Mouse (Mus musculus) kidney, embryonic 16.5 days (tissue): Measurements from ENCODE around the gene Smoc2. TPM values are rescaled to one million over a fixed set of nuclear protein-coding genes. Genes with fewer than 3 reads are reported as not detected.

Experiments used
- ATAC-seq: fragments of 200-750 bp; cut with Nextera tagmentation; 2 replicates; pipeline ENCODE4 v1.8.0; 2017; ENCODE audit warnings: moderate TSS enrichment; ENCODE audit not compliant: low FRiP score, low TSS enrichment
- H3K27ac ChIP-seq: fragments of 300-500 bp; sonication (generic); 2 replicates; pipeline ENCODE4 v1.5.1; 2014; ENCODE audit warnings: low read length
- H3K27me3 ChIP-seq: fragments of 300-500 bp; sonication (generic); 2 replicates; pipeline ENCODE4 v1.6.1; 2014; ENCODE audit warnings: low read length, control low read depth, mixed read lengths; ENCODE audit not compliant: insufficient read depth
- H3K36me3 ChIP-seq: fragments of 300-500 bp; sonication (generic); 2 replicates; pipeline ENCODE4 v1.6.1; 2014; ENCODE audit warnings: low read length, control low read depth, mixed read lengths; ENCODE audit not compliant: insufficient read depth
- H3K4me1 ChIP-seq: fragments of 300-500 bp; sonication (generic); 2 replicates; pipeline ENCODE4 v1.6.1; 2014; ENCODE audit warnings: low read length, control low read depth, mixed read lengths; ENCODE audit not compliant: insufficient read depth
- H3K4me2 ChIP-seq: fragments of 300-500 bp; sonication (generic); replicated peaks from 2 replicates; pipeline ENCODE4 v1.6.1; 2014; ENCODE audit warnings: low read depth, low read length
- H3K4me3 ChIP-seq: fragments of 300-500 bp; sonication (generic); 2 replicates; pipeline ENCODE4 v1.5.1; 2014; ENCODE audit warnings: mild to moderate bottlenecking, low read length
- H3K9ac ChIP-seq: fragments of 300-500 bp; sonication (generic); replicated peaks from 2 replicates; pipeline ENCODE4 v1.6.1; 2014; ENCODE audit warnings: low read length
- H3K9me3 ChIP-seq: fragments of 300-500 bp; sonication (generic); 2 replicates; pipeline ENCODE4 v1.6.1; 2016; ENCODE audit warnings: low read length, control low read depth
- WGBS: fragments of 180-500 bp; shearing (Covaris S2); extraction: QIAGEN DNeasy Blood & Tissue Kit; methylation state at CpG from one replicate; pipeline ENCODE4 v1.1.7; 2014; 5-methylcytosine and 5-hydroxymethylcytosine counted together
- polyA plus RNA-seq: library from polyadenylated mRNA; unstranded; fragments of >200 nt; fragmentation: Nextera tagmentation; extraction: Ambion mirVana; gene quantifications from 2 replicates; pipeline ENCODE4 v1.2.1, GENCODE M21; 2015

Smoc2 gene
- polyA plus RNA-seq, 1 experiment from 2014 or later, result 97.5 TPM

DNA sequence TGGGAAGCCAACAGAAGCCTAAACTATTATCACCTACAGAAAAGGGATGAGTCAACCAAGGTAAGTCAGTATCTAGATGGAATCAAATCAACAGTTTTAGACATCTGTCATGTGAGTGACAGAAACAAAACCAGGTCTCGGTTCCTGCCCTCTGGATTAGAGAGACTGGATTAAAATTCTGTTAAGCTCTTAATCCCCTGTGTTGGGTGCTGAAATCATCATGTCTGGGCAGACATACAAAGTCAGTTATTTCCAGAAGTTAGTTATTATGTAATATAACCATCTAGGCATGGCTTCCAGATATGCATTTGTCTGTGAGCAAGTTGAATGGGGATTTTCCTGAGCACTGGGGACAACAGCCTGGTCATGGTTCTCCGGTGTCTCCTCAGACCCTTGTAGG is 33.0 kb upstream of the Smoc2 start:
- H3K9me3 ChIP-seq, result no peaks in the 10 kb centered on the region
- WGBS, result 94% methylated on average over 2 of the region's 2 CpGs
- H3K27me3 ChIP-seq, result no peaks in the 10 kb centered on the region
- ATAC-seq, result no peak
- no peaks in the 10 kb centered on the region for H3K36me3 ChIP-seq
- no peak overlapping the region for H3K9ac ChIP-seq
- no peaks in the 10 kb centered on the region; the same call in 1 of the 2 replicates for H3K4me1 ChIP-seq
- H3K4me3 ChIP-seq, result no peak overlapping the region
- H3K4me2 ChIP-seq, result no peak overlapping the region
- H3K27ac ChIP-seq, result no peak overlapping the region

- Histone ChIP-seq H3K27me3 (no peaks in the 10 kb centered on the region), H3K4me1 (peaks cover 8% of the 10 kb centered on the region), H3K27ac (no peak overlapping the region), H3K4me2 (no peak overlapping the region), H3K9me3 (no peaks in the 10 kb centered on the region), H3K4me3 (no peak overlapping the region), H3K9ac (no peak overlapping the region), H3K36me3 (no peaks in the 10 kb centered on the region)
- no peak for ATAC-seq
- WGBS, result 85% methylated on average over 8 of the region's 8 CpGs
Measured at GRCm38 (mm10) chr17:14247931-14248330, 31.4 kb upstream of the Smoc2 start.

GRCm38 (mm10) chr17:14249595-14249994 is 29.7 kb upstream of the Smoc2 start:
- Histone ChIP-seq H3K4me2 (no peak overlapping the region), H3K9me3 (no peaks in the 10 kb centered on the region), H3K27me3 (no peaks in the 10 kb centered on the region), H3K27ac (no peak overlapping the region), H3K4me1 (peaks cover 19% of the 10 kb centered on the region), H3K4me3 (no peak overlapping the region), H3K36me3 (no peaks in the 10 kb centered on the region), H3K9ac (no peak overlapping the region)
- WGBS, result 53% methylated on average over 4 of the region's 4 CpGs
- no peak for ATAC-seq

DNA sequence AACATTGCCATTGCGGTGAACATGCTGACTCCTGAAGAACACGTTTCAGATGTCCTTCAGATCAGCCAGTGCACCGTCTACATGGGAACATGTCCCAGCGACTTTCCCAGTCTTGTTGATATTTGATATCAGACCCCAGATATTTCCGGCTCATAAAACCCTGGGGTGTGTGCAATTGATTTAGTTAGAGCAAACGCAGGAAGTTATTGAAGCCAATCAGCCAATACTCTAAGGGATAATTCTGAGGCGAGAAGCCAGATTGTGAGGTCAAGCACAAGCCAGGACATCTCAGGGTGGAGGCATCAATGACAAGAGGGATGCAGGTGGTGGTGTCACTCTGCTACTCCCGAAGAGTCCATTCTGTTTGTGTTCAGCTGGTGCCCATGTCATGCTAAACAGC is 28.9 kb upstream of the Smoc2 start:
- H3K9me3 ChIP-seq, result no peaks in the 10 kb centered on the region
- no peaks in the 10 kb centered on the region for H3K36me3 ChIP-seq
- no peak overlapping the region for H3K4me3 ChIP-seq
- H3K27me3 ChIP-seq, result no peaks in the 10 kb centered on the region
- no peak overlapping the region for H3K4me2 ChIP-seq
- no peak overlapping the region for H3K27ac ChIP-seq
- 43% methylated on average over 8 of the region's 8 CpGs for WGBS
- peaks cover 22% of the 10 kb centered on the region for H3K4me1 ChIP-seq
- H3K9ac ChIP-seq, result no peak overlapping the region
- ATAC-seq, result no peak

DNA sequence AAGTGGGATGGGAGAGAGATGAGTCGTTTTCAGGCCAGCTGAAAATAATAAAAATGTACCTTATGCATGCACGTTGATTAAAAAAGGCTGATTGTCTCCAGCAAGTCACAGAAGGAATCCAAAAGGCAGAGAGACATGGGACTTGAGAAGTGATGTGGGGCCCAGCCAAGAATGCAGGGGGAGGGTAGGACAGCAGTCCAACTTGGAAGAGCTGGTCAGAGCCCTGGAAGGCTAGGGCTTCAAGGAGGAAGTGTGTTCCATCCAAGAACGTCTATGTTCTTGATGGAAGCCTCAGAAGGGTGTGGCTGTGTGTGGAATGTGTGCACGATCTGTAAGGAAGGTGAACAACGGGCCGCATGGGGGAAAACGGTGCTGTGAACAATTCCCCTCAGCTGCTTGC is 26.9 kb upstream of the Smoc2 start:
- no peaks in the 10 kb centered on the region for H3K27me3 ChIP-seq
- 64% methylated on average over 7 of the region's 7 CpGs for WGBS
- ATAC-seq, result no peak

DNA sequence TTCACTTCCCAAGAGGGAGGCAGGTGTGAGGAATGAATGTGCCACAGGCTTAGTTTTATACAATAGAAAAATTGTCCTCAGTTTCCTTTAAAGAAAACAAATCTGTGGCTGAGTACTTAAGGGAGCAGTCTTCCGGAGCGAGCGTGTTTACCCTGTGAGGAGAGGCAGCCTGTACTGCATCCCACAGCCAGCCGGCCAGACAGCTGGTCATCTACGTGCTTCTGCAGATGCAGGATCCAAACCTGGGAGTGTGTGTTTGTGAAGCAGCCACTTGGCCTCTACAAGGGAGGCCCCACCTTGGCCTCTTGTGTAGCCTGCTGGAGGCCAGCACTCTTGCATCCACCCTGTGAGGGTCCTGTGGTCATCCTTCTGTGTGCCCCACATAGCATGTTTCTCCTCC is 24.7 kb upstream of the Smoc2 start:
- no peak overlapping the region for H3K4me3 ChIP-seq
- ATAC-seq, result peak; percentile 84; the same call in 1 of the 2 replicates
- no peaks in the 10 kb centered on the region for H3K36me3 ChIP-seq
- H3K9me3 ChIP-seq, result no peaks in the 10 kb centered on the region
- no peak overlapping the region for H3K9ac ChIP-seq
- 18% methylated on average over 5 of the region's 5 CpGs for WGBS
- H3K27me3 ChIP-seq, result no peaks in the 10 kb centered on the region
- H3K4me2 ChIP-seq, result no peak overlapping the region
- H3K27ac ChIP-seq, result no peak overlapping the region
- peaks cover 22% of the 10 kb centered on the region for H3K4me1 ChIP-seq

More for the DNA sequence above, 26.9 kb upstream of the Smoc2 start:
- no peak overlapping the region for H3K4me3 ChIP-seq
- H3K9ac ChIP-seq, result no peak overlapping the region
- H3K27ac ChIP-seq, result no peak overlapping the region
- H3K4me1 ChIP-seq, result peaks cover 22% of the 10 kb centered on the region
- no peaks in the 10 kb centered on the region for H3K9me3 ChIP-seq
- H3K36me3 ChIP-seq, result no peaks in the 10 kb centered on the region
- no peak overlapping the region for H3K4me2 ChIP-seq

GRCm38 (mm10) chr17:14257799-14258520 is 21.3 kb upstream of the Smoc2 start:
- H3K36me3 ChIP-seq, result no peaks in the 10 kb centered on the region
- peaks cover 14% of the 10 kb centered on the region for H3K4me1 ChIP-seq
- H3K9ac ChIP-seq, result no peak overlapping the region
- H3K27ac ChIP-seq, result no peak overlapping the region
- no peak for ATAC-seq
- H3K4me3 ChIP-seq, result no peak overlapping the region
- no peaks in the 10 kb centered on the region for H3K9me3 ChIP-seq
- 80% methylated on average over 7 of the region's 7 CpGs for WGBS
- H3K4me2 ChIP-seq, result no peak overlapping the region
- no peaks in the 10 kb centered on the region for H3K27me3 ChIP-seq

GRCm38 (mm10) chr17:14258906-14259305 is 20.4 kb upstream of the Smoc2 start:
- Histone ChIP-seq H3K36me3 (no peaks in the 10 kb centered on the region), H3K4me1 (peaks cover 10% of the 10 kb centered on the region), H3K27me3 (no peaks in the 10 kb centered on the region), H3K4me3 (no peak overlapping the region), H3K27ac (no peak overlapping the region), H3K9ac (no peak overlapping the region), H3K4me2 (no peak overlapping the region), H3K9me3 (no peaks in the 10 kb centered on the region)
- no peak for ATAC-seq
- WGBS, result 26% methylated on average over 6 of the region's 6 CpGs

GRCm38 (mm10) chr17:14260966-14261365 is 18.3 kb upstream of the Smoc2 start:
- H3K4me3 ChIP-seq, result no peak overlapping the region
- WGBS, result 83% methylated on average over 3 of the region's 3 CpGs
- H3K4me1 ChIP-seq, result no peaks in the 10 kb centered on the region
- H3K27ac ChIP-seq, result no peak overlapping the region
- no peak overlapping the region for H3K9ac ChIP-seq
- no peaks in the 10 kb centered on the region for H3K9me3 ChIP-seq
- no peak for ATAC-seq
- no peaks in the 10 kb centered on the region for H3K36me3 ChIP-seq
- no peaks in the 10 kb centered on the region for H3K27me3 ChIP-seq
- H3K4me2 ChIP-seq, result no peak overlapping the region

DNA sequence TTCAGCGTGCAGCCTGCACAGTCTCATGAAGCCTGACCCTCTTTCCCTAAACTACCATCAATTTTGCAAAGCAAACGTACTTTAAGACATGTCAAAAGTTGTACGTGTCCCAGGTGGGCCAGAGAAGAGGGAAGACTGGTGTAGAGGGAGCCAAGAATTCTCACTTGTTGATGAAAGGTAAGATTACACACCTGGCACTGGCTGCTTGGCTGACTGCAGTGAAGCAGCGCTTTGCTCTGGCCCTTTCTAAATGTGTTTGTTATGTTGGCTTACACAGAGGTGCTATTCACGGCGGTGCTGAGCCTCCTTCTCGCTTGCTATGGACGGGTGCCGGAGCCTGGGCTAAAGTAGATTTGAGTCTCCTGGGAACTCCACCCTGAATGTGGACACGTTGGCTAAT is 17.1 kb upstream of the Smoc2 start:
- no peaks in the 10 kb centered on the region for H3K4me1 ChIP-seq
- no peak overlapping the region for H3K4me2 ChIP-seq
- H3K9me3 ChIP-seq, result no peaks in the 10 kb centered on the region
- no peak overlapping the region for H3K4me3 ChIP-seq
- no peak overlapping the region for H3K9ac ChIP-seq
- no peaks in the 10 kb centered on the region for H3K36me3 ChIP-seq
- no peak overlapping the region for H3K27ac ChIP-seq
- H3K27me3 ChIP-seq, result no peaks in the 10 kb centered on the region
- WGBS, result 60% methylated on average over 10 of the region's 10 CpGs
- 0 out of 2 replicates have a peak, but pooled peaks have one; percentile 12 for ATAC-seq
